Mouse (Mus musculus) limb, embryonic 13.5 days (tissue): Measurements from ENCODE around the gene Gtf2h4. TPM values are rescaled to one million over a fixed set of nuclear protein-coding genes. Genes with fewer than 3 reads are reported as not detected.

Experiments
- ATAC-seq: fragments of 200-750 bp; cut with Nextera tagmentation; 2 replicates; pipeline ENCODE4 v1.8.0; 2017; ENCODE audit warnings: low read depth, moderate number of reproducible peaks, moderate TSS enrichment; ENCODE audit not compliant: low FRiP score
- H3K27ac ChIP-seq: fragments of 300-500 bp; sonication (generic); 2 replicates; pipeline ENCODE4 v1.5.1; 2015; ENCODE audit warnings: inconsistent platforms, mild to moderate bottlenecking, moderate library complexity
- H3K27me3 ChIP-seq: fragments of 300-500 bp; sonication (generic); 2 replicates; pipeline ENCODE4 v1.6.1; 2015; ENCODE audit warnings: mild to moderate bottlenecking, inconsistent platforms
- H3K36me3 ChIP-seq: fragments of 300-500 bp; sonication (generic); 2 replicates; pipeline ENCODE4 v1.6.1; 2015; ENCODE audit warnings: inconsistent platforms, mild to moderate bottlenecking, moderate library complexity
- H3K4me1 ChIP-seq: fragments of 300-500 bp; sonication (generic); 2 replicates; pipeline ENCODE4 v1.6.1; 2015; ENCODE audit warnings: inconsistent platforms
- H3K4me2 ChIP-seq: fragments of 300-500 bp; sonication (generic); replicated peaks from 2 replicates; pipeline ENCODE4 v1.6.1; 2015; ENCODE audit warnings: inconsistent platforms, mild to moderate bottlenecking, moderate library complexity
- H3K4me3 ChIP-seq: fragments of 300-500 bp; sonication (generic); 2 replicates; pipeline ENCODE4 v1.5.1; 2015; ENCODE audit warnings: moderate library complexity, mild to moderate bottlenecking, inconsistent platforms
- H3K9ac ChIP-seq: fragments of 300-500 bp; sonication (generic); 2 replicates; pipeline ENCODE4 v1.6.1; 2015; ENCODE audit warnings: mild to moderate bottlenecking, inconsistent platforms
- H3K9me3 ChIP-seq: fragments of 300-500 bp; sonication (generic); 2 replicates; pipeline ENCODE4 v1.6.1; 2016; ENCODE audit warnings: inconsistent platforms
- WGBS: fragments of 180-500 bp; shearing (Covaris S2); methylation state at CpG from one replicate; pipeline ENCODE4 v1.1.7; 2015; 5-methylcytosine and 5-hydroxymethylcytosine counted together
- polyA plus RNA-seq: library from polyadenylated mRNA; unstranded; fragments of >200 nt; fragmentation: Nextera tagmentation; extraction: Ambion mirVana; gene quantifications from 2 replicates; pipeline ENCODE4 v1.2.1, GENCODE M21; 2015

Gene Gtf2h4
- polyA plus RNA-seq, 1 experiment from 2014 or later, result 45.3 TPM

GRCm38 (mm10) chr17:35633992-35634391 is 39.5 kb downstream of the Gtf2h4 start:
- no peak overlapping the region for H3K4me2 ChIP-seq
- H3K9ac ChIP-seq, result no peak overlapping the region
- H3K4me3 ChIP-seq, result no peak overlapping the region
- H3K27me3 ChIP-seq, result peaks cover 7% of the 10 kb centered on the region; the same call in 1 of the 2 replicates
- ATAC-seq, result no peak
- no peaks in the 10 kb centered on the region for H3K36me3 ChIP-seq
- no peak overlapping the region for H3K27ac ChIP-seq
- no peaks in the 10 kb centered on the region for H3K9me3 ChIP-seq
- WGBS, result 21% methylated on average over 1 of the region's 1 CpGs
- H3K4me1 ChIP-seq, result peaks cover 10% of the 10 kb centered on the region; the same call in 1 of the 2 replicates

DNA sequence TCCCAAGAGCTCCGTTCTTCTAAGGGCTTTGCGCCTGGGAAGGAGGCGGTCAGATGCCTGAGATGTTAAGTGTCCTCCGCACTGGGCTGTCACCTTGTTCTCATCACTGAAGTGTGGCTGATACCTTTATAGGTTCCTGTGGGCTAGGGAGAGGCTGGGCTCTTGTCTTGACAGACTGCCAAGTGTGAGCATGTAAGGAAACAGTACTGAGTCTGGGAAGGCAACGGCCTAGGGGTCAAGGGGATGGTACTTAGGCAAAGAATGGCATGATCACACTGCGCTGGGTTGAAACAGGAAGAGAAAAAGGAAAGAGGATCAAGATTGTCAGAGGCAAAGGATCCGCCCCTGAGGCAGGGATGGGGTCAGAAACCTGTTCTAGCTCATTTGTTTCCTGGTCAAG is 47.0 kb downstream of the Gtf2h4 start, which contains the start of gene Gm9573:
TSS of gene Gm9573 (minus strand) at position 101 of the 400 bp plus-strand sequence.
- H3K4me1 ChIP-seq, result no peaks in the 10 kb centered on the region
- H3K4me2 ChIP-seq, result no peak within 1 kb of the TSS
- WGBS, result 78% methylated on average over 7 of the region's 7 CpGs
- H3K9ac ChIP-seq, result no peak within 1 kb of the TSS
- H3K4me3 ChIP-seq, result no peak within 1 kb of the TSS
- H3K9me3 ChIP-seq, result no peaks in the 10 kb centered on the region
- no peak within 1 kb of the TSS for H3K27ac ChIP-seq
- H3K27me3 ChIP-seq, result no peaks in the 10 kb centered on the region
- no peak for ATAC-seq
- no peaks in the 10 kb centered on the region for H3K36me3 ChIP-seq

Other genes with a start within 250 kb of the Gtf2h4 start
- gene H2-Q6, start 248.9 kb downstream of the Gtf2h4 start, polyA plus RNA-seq, result 1.0 and 1.6 TPM in 2 replicates
- gene H2-Q7, start 234.6 kb downstream of the Gtf2h4 start, polyA plus RNA-seq, result 9.4 TPM in 2 replicates
- gene H2-Q10, start 203.7 kb downstream of the Gtf2h4 start, polyA plus RNA-seq, result 0.32 and 1.1 TPM in 2 replicates
- gene Pou5f1, start 167.7 kb downstream of the Gtf2h4 start, polyA plus RNA-seq, result 0.23 TPM in 1 of 2 replicates, not detected in the other
- 68.6 and 70.6 TPM in 2 replicates for gene Tcf19, start 156.9 kb downstream of the Gtf2h4 start, polyA plus RNA-seq
- gene Cchcr1, start 156.6 kb downstream of the Gtf2h4 start, polyA plus RNA-seq, result 20.9 and 22.1 TPM in 2 replicates
- 1.9 TPM in 2 replicates for gene Psors1c2, start 140.5 kb downstream of the Gtf2h4 start, polyA plus RNA-seq
- gene Cdsn, start 121.6 kb downstream of the Gtf2h4 start, polyA plus RNA-seq, result 0.06 and 0.11 TPM in 2 replicates
- 0.38 TPM in 1 of 2 replicates, not detected in the other for gene 2300002M23Rik, start 106.3 kb downstream of the Gtf2h4 start, polyA plus RNA-seq
- not detected in 2 replicates for gene Sfta2, start 72.2 kb downstream of the Gtf2h4 start, polyA plus RNA-seq
- gene Gm9573, start 47.1 kb downstream of the Gtf2h4 start, polyA plus RNA-seq, result not detected in 2 replicates
- gene Mucl3, start 30.0 kb downstream of the Gtf2h4 start, polyA plus RNA-seq, result 0.11 and 0.24 TPM in 2 replicates
- gene Vars2, start 6.1 kb downstream of the Gtf2h4 start, polyA plus RNA-seq, result 17.8 and 21.0 TPM in 2 replicates
- gene Ddr1, start 30.9 kb upstream of the Gtf2h4 start, polyA plus RNA-seq, result 47.1 and 57.9 TPM in 2 replicates
- 13.7 and 14.7 TPM in 2 replicates for gene Ier3, start 147.9 kb upstream of the Gtf2h4 start, polyA plus RNA-seq
- gene Flot1, start 149.5 kb upstream of the Gtf2h4 start, polyA plus RNA-seq, result 50.2 and 57.5 TPM in 2 replicates
- gene Tubb5, start 164.6 kb upstream of the Gtf2h4 start, polyA plus RNA-seq, result 1,168 and 1,170 TPM in 2 replicates
- gene Mdc1, start 167.8 kb upstream of the Gtf2h4 start, polyA plus RNA-seq, result 13.5 and 15.5 TPM in 2 replicates
- 54.9 and 55.1 TPM in 2 replicates for gene Nrm, start 187.6 kb upstream of the Gtf2h4 start, polyA plus RNA-seq
- 22.4 and 27.6 TPM in 2 replicates for gene Ppp1r18, start 191.9 kb upstream of the Gtf2h4 start, polyA plus RNA-seq
- gene Dhx16, start 206.1 kb upstream of the Gtf2h4 start, polyA plus RNA-seq, result 41.8 and 42.5 TPM in 2 replicates
- 21.9 and 25.0 TPM in 2 replicates for gene 2310061I04Rik, start 223.7 kb upstream of the Gtf2h4 start, polyA plus RNA-seq
- 128 and 139 TPM in 2 replicates for gene Atat1, start 236.3 kb upstream of the Gtf2h4 start, polyA plus RNA-seq
- 67.1 and 67.5 TPM in 2 replicates for gene Mrps18b, start 242.7 kb upstream of the Gtf2h4 start, polyA plus RNA-seq
- 42.4 and 43.7 TPM in 2 replicates for gene Ppp1r10, start 242.7 kb upstream of the Gtf2h4 start, polyA plus RNA-seq